Mouse (Mus musculus) limb, embryonic 14.5 days (tissue): ENCODE data around the gene Cbln3. TPM values are rescaled to one million over a fixed set of nuclear protein-coding genes. Genes with fewer than 3 reads are reported as not detected.

Experiments used
- ATAC-seq: fragments of 200-750 bp; cut with Nextera tagmentation; 2 replicates; pipeline ENCODE4 v1.8.0; 2017; ENCODE audit warnings: low read depth, moderate number of reproducible peaks, moderate TSS enrichment; ENCODE audit not compliant: low FRiP score
- DNase-seq: peaks from one replicate; pipeline ENCODE4 v3.0.0-alpha.2; 2015; ENCODE audit warnings: low spot score
- H3K27ac ChIP-seq: fragments of 300-500 bp; sonication (generic); replicated peaks from 2 replicates; pipeline ENCODE4 v1.5.1; 2014; ENCODE audit warnings: low read depth, mild to moderate bottlenecking, low read length, moderate library complexity, mixed read lengths
- H3K27me3 ChIP-seq: fragments of 300-500 bp; sonication (generic); 2 replicates; pipeline ENCODE4 v1.6.1; 2014; ENCODE audit warnings: low read length, mixed read lengths; ENCODE audit not compliant: control insufficient read depth, insufficient read depth
- H3K36me3 ChIP-seq: fragments of 300-500 bp; sonication (generic); 2 replicates; pipeline ENCODE4 v1.6.1; 2014; ENCODE audit warnings: mild to moderate bottlenecking, low read length, moderate library complexity, mixed read lengths; ENCODE audit not compliant: control insufficient read depth, insufficient read depth
- H3K4me1 ChIP-seq: fragments of 300-500 bp; sonication (generic); 2 replicates; pipeline ENCODE4 v1.6.1; 2014; ENCODE audit warnings: antibody characterized with exemption, low read length, mixed read lengths; ENCODE audit not compliant: control insufficient read depth, insufficient read depth
- H3K4me2 ChIP-seq: fragments of 300-500 bp; sonication (generic); replicated peaks from 2 replicates; pipeline ENCODE4 v1.6.1; 2014; ENCODE audit warnings: low read depth, mild to moderate bottlenecking, low read length, moderate library complexity; ENCODE audit not compliant: severe bottlenecking
- H3K4me3 ChIP-seq: fragments of 300-500 bp; sonication (generic); replicated peaks from 2 replicates; pipeline ENCODE4 v1.5.1; 2014; ENCODE audit warnings: low read length
- H3K9ac ChIP-seq: fragments of 300-500 bp; sonication (generic); 2 replicates; pipeline ENCODE4 v1.6.1; 2014; ENCODE audit warnings: mild to moderate bottlenecking, low read depth, low read length, moderate library complexity; ENCODE audit not compliant: severe bottlenecking
- H3K9me3 ChIP-seq: fragments of 300-500 bp; sonication (generic); 2 replicates; pipeline ENCODE4 v1.6.1; 2016; ENCODE audit warnings: low read length; ENCODE audit not compliant: control insufficient read depth
- POLR2A ChIP-seq: fragments of 200-500 bp; IDR thresholded peaks from 2 replicates; pipeline ENCODE4 v1.8.0; 2012; ENCODE audit warnings: inconsistent platforms, mild to moderate bottlenecking, moderate library complexity, borderline replicate concordance; ENCODE audit not compliant: insufficient read depth, insufficient read length; ENCODE audit errors: extremely low read depth
- WGBS: fragments of 180-500 bp; shearing (Covaris S2); extraction: QIAGEN DNeasy Blood & Tissue Kit; methylation state at CpG from one replicate; pipeline ENCODE4 v1.1.7; 2014; 5-methylcytosine and 5-hydroxymethylcytosine counted together
- polyA plus RNA-seq, 2 experiments: library from polyadenylated mRNA; depleted of rRNA in 1 of 2; stranded (reverse) in 1 of 2; unstranded in 1 of 2; fragments of >200 nt; fragmentation: Nextera tagmentation in 1 of 2; extraction: Ambion mirVana in 1 of 2; gene quantifications; 2 replicates each; pipeline versions ENCODE4 v1.2.1 to v1.2.3; 2012 to 2014

Cbln3 gene
- polyA plus RNA-seq, 2 experiments, result 0.54 to 1.0 TPM

DNA sequence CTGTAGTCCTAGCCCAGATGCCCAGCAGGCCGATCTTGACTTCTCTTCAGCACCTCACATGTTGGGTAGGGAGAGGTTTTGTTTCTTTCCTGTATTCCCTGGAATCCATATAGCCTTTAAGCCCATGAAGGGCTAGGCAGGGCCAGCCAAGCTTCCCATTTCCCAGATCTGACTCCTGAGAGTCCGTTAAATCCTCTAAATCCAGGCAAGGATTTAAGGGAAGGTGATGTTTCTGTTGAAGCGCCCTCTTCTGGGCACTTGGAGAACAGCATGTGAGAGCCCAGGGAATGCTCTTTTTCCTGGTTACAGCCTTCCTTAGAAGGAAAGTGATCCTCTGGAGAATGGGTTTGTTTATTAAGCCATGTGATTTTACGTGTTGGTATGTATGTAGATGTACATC lies 17.2 kb downstream of the Cbln3 start:
- Histone ChIP-seq H3K9me3 (no peaks in the 10 kb centered on the region), H3K27ac (no peak overlapping the region), H3K36me3 (peaks cover 86% of the 10 kb centered on the region), H3K27me3 (no peaks in the 10 kb centered on the region), H3K4me3 (no peak overlapping the region), H3K4me1 (peaks cover 10% of the 10 kb centered on the region), H3K4me2 (no peak overlapping the region), H3K9ac (no peak overlapping the region)
- ATAC-seq, result no peak
- TF ChIP-seq POLR2A, result no peak
- WGBS, result 37% methylated on average over 4 of the region's 4 CpGs
- peak; percentile 76 for DNase-seq

DNA sequence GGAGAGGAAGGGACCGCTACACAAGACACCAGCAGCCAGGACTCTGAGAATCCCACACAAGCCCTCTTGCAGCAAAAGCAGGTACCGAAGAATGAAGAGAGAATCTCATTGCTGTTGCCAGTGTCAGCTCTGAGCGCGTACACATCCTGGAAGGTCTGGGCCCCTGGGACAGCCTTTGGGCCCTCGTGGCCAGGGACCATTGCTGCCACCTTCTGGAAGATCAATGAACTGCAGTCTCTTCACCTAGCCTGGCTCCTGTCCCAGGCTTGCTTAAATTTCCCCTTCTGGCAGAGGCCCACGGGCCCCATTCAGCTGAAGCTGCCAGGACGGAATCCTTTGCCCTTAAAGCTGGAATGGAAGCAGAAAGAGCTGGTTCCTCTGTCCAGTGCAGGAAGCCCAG lies 20.4 kb downstream of the Cbln3 start:
- peak; percentile 76 for ATAC-seq
- WGBS, result 21% methylated on average over 7 of the region's 7 CpGs

DNA sequence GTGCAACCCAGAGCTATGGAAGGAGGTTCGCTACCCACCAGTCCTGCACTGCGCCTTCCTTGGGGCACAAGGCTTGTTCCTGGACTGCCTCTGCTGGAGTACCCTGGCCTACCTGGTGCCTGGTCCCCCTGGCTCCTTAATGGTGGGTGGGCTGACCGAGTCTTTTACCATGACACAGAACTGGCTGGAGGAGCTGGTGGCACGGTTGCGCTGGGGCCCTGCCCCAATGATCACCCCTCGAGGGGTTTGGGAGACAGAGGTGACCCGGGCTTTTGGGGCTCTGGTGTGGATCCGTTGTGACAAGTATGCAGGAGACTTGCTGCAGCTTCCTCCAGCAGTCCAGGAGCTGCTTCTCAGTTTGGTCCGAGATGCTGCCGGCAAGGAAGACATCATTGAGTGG lies 21.2 kb downstream of the Cbln3 start:
- no peak for TF ChIP-seq POLR2A
- Histone ChIP-seq H3K4me3 (no peak overlapping the region), H3K27me3 (no peaks in the 10 kb centered on the region), H3K36me3 (peaks cover 61% of the 10 kb centered on the region), H3K9me3 (no peaks in the 10 kb centered on the region), H3K4me1 (peaks cover 19% of the 10 kb centered on the region), H3K9ac (no peak overlapping the region), H3K4me2 (no peak overlapping the region), H3K27ac (no peak overlapping the region)
- WGBS, result 96% methylated on average over 10 of the region's 10 CpGs
- no peak for DNase-seq
- no peak for ATAC-seq

More for the DNA sequence above, 20.4 kb downstream of the Cbln3 start:
- Histone ChIP-seq H3K27ac (no peak overlapping the region), H3K4me3 (no peak overlapping the region), H3K9ac (no peak overlapping the region), H3K4me1 (peaks cover 17% of the 10 kb centered on the region), H3K27me3 (no peaks in the 10 kb centered on the region), H3K4me2 (no peak overlapping the region), H3K36me3 (peaks cover 64% of the 10 kb centered on the region), H3K9me3 (no peaks in the 10 kb centered on the region)
- peak; percentile 84 for DNase-seq
- TF ChIP-seq POLR2A, result no peak

DNA sequence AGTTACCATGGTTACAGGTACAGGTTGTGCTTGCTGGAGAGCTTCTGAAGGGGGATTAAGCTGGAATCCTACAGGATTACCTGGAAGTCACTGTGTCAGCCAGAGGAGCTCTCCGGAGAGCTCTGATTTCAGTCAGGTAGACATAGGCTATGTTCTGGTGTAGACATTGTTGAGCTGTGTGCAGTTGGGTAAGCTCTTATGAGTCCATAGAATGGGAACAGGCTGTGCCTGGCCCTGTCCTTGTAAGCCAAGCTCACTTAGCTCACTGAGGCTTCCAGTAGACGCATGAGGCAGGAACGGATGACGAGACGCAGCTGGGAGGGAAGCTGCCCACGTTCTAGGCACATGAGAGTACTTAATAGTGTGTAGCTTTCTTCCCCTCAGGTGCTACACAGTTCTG lies 22.0 kb downstream of the Cbln3 start:
- Histone ChIP-seq H3K4me2 (no peak overlapping the region), H3K27me3 (no peaks in the 10 kb centered on the region), H3K9ac (no peak overlapping the region), H3K36me3 (peaks cover 60% of the 10 kb centered on the region), H3K4me1 (peaks cover 27% of the 10 kb centered on the region), H3K27ac (0 out of 2 replicates have a peak overlapping the region, but pooled peaks have one; percentile 26), H3K4me3 (no peak overlapping the region), H3K9me3 (no peaks in the 10 kb centered on the region)
- ATAC-seq, result no peak
- TF ChIP-seq POLR2A, result no peak
- DNase-seq, result no peak
- WGBS, result 47% methylated on average over 6 of the region's 6 CpGs

DNA sequence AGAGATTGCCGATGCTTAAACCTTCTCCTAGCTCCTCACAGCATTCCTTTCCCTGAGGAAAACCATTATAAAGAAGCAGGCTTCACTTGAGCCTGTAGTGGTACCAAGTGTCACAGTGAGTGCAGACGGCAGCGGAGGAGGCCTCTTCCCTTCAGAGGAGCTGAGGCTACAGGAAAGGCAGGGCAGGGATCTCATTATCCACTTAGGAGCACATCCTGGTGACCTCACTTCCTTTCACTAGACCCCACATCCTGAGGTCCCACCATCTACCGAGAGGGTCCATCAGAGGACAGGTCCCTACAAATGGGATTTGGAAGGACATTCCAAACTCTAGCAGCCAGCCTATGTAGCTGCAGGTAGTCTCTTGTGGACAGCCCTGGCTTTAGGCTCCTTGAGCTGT lies 26.6 kb downstream of the Cbln3 start:
- Histone ChIP-seq H3K4me1 (peaks cover 39% of the 10 kb centered on the region), H3K4me3 (peak overlapping the region; percentile 11), H3K36me3 (peaks cover 22% of the 10 kb centered on the region), H3K9ac (peak overlapping the region; percentile 28; the same call in 1 of the 2 replicates), H3K27me3 (no peaks in the 10 kb centered on the region), H3K4me2 (peak overlapping the region; percentile 95), H3K9me3 (no peaks in the 10 kb centered on the region), H3K27ac (no peak overlapping the region)
- ATAC-seq, result no peak
- no peak for DNase-seq
- WGBS, result 44% methylated on average over 4 of the region's 4 CpGs
- TF ChIP-seq POLR2A, result no peak

DNA sequence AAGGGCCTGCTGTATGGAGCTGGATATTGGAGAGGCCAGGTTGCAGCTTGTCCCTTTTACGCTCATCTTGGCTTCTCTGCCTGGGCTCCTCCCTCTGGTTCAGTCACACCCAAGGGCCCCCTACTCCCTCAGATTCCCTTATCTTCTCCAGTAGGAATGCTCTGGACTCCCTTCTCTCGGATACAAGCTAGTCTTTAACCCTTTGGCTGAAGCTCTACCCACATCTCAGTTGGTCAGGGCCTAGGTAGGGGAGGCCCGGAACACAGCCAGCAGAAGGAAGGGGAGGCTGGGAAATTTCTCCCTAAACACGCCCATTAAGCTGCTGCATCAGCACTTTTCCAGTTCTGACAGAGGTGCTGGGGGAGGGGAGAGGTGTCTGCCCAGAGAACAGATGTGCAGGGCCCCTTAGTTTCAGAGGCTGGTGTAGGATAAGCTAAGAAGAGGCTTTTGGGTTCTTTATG lies 29.1 kb downstream of the Cbln3 start:
- no peak for TF ChIP-seq POLR2A
- H3K9ac ChIP-seq, result peak overlapping the region; percentile 75
- H3K4me3 ChIP-seq, result peak overlapping the region; percentile 66
- H3K9me3 ChIP-seq, result no peaks in the 10 kb centered on the region
- ATAC-seq (peak; percentile 60), DNase-seq (peak; percentile 93)
- H3K36me3 ChIP-seq, result peaks cover 22% of the 10 kb centered on the region
- H3K4me1 ChIP-seq, result peaks cover 43% of the 10 kb centered on the region
- no peaks in the 10 kb centered on the region for H3K27me3 ChIP-seq
- WGBS, result 0% methylated on average over 4 of the region's 4 CpGs
- peak overlapping the region; percentile 95 for H3K4me2 ChIP-seq
- H3K27ac ChIP-seq, result peak overlapping the region; percentile 96
